Mouse (Mus musculus) c-Kit-positive CD71-positive TER-119-negative erythroid progenitor cells, embryonic 14.5 days (primary cell): ENCODE measurements around the gene Sirt2.

Experiments used
- DNase-seq: peaks from one replicate; pipeline ENCODE4 v3.0.0-alpha.2; 2013; ENCODE audit warnings: low read depth

Gene Sirt2

DNA sequence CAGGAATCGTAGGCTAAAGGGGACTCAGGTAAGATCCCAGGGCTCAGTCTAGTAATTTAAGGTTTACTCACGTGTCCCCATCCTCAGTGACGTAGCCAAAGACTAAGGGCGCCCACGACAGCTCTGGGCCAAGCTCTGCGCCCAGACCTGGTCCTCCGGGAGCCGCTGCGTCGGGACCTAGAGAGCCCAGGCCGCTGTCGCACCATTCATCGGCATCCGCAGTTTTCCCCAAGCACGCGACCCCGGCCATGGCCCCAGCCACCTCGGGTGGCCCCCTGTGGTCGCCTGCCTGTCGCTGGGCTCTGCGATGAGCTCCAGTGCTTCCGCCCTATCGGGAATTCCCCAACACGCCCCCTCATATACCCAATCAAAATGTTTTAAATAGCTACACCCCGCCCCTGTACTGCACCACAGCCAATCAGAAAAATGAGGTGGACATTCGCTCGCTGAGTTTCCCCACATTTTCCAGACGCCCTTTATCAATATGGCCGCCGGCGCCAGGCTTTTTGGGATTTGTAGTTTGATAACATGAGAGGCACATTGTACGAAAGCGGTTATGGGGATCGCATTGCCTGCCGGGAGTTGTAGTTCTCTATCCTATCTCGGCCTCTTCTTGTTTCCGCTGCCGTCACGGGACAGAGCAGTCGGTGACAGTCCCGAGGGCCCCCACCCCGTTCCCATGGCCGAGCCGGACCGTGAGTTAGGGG is at the start of gene Sirt2:
Sirt2 (plus strand) TSS at position 563 of the 707 bp plus-strand sequence.
- peak; percentile 99 for DNase-seq

DNA sequence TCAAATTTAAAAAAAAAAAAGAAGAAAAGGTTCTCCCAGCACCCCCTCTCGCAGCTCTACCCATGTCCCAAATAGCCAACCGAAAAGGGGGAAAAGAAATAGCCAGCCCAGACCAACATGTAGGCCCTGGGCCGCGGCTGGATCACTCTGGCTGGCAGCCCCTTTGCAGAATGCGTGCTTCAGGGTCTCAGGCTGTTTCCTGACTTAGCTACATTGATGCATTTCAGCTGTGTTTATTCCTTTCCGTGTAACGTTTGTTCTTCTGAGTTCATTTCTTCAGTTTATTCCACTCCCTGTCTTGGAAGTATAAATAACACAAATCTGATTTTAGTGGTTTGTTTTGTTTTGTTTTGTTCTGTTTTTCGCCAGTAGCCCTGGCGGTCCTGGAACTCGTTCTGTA is 48.8 kb upstream of the Sirt2 start:
- DNase-seq: no peak

DNA sequence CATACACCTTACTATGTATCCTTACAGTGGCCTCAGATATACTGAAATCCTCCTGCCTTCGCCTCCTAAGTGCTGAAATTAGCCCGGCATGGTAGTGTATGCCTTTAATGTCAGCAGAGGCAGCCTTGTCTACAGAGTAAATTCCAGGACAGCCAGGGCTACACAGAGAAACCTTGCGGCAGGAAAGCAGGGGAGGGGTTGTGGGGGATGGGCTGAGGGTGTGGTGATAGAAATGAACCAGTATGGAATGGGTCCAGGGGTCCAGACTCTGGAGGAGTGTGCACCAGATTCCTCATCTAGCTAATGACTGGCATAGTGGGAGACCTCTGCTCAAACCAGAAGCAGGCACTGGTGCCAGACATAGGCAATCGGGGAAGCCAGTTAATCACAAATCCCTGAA is 47.4 kb upstream of the Sirt2 start:
- DNase-seq: no peak

DNA sequence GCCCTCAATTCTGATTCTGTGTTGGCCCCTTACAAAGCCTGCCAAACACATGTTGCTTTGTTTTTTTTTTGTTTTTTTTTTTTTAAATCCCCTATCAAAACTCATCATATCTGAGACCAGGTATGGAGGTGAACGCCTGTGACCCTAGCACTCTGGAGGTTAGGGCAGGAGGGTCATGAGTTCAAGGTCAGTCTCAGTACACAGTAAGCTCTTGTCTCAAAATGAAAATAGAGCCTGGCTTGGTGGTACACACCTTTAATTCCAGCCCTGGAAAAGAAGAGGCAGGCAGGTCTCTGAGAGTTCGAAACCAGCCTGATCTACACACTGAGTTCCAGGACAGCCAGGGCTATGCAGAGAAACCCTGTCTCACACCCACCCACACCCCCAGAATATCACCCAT is 46.9 kb upstream of the Sirt2 start:
- DNase-seq: no peak

DNA sequence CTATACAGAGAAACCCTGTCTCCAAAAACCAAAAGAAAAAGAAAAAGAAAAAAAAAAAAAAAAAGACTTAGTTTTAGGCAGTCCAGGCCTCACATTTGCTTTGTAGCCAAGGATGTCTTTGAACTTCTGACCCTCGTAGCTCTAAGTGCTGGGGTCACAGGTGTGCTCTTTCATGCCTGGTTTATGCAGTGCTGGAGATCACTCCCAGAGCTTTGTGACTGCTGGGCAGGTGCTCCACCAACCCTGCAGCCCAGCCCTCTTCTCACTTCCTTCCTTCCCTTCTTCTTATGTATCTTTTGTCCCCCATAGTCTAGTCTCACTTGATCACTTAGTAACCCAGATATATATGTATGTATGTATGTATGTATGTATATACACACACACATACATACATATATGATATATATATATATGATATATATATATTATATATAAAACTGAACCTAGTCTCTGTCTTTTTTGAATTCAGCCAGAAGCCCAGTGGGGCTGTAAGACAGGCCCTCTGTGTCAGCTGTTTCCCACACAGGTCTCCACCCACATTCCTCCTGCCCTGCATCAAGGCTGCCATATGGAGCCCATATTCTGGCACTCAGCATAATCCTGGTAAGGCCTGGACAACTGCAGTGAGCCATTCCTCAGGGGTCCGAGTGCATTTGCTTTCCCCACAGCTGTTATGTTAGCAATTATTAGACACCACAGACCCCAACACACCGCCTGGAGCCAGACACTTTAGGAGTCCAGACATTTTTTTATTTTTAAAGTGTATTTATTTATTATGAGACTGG is 45.6 kb upstream of the Sirt2 start:
- DNase-seq: no peak

DNA sequence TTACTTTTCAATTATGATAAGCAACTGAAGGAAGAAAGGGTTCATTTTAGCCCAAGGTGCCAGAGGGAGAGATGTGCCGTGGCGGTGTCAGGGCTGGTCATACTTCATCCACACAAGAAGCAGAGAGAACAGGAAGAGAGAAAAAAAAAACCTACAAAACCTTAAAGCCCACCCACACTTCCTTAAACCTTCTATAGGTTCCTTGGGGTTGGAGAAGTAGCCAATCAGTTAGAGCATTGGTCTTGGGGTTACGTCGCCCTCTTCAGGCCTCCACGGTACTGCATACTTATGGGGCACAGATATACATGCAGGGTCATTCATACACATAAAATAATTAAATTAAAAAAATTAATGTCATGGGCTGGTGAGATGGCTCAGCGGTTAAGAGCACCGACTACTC is 44.5 kb upstream of the Sirt2 start:
- DNase-seq: no peak

DNA sequence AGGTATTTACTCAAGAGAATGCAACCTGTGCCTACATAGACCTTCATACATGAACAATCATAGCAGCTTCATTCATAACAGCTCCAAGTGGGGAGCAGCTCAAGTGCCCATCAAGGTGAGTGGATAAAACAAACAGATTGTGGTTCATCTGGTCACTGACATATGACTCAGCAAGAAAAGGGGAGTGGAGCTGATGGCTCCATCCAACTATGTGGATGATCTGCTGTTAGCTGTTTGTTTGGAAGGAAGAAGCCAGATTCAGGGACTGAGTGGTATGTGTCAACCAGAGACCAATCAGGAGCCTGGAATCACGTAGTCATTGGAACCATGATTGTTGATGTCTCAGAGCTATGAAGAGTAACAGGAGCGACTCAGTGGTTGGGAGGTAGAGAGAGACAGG is 41.9 kb upstream of the Sirt2 start:
- DNase-seq: no peak

DNA sequence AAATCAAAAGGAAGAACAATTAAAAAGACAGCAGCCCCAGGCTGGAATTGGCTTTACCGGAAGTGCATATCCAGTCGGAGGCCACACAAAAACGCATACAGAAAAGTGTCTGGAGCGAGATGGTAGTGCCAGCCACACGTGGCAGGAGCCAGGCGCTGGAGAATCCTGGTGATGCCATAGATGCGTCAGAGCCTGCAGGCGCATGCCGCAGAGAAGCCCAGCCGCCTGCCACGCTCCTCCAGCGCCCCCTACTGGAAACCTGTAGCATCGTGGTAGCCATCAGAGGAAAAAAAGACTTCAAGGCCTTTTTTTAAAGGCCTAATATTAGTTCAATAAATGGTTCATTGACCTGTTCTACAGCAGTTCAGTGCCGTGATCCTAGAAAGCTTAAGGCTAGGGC is 39.9 kb upstream of the Sirt2 start:
- DNase-seq: peak; percentile 44

DNA sequence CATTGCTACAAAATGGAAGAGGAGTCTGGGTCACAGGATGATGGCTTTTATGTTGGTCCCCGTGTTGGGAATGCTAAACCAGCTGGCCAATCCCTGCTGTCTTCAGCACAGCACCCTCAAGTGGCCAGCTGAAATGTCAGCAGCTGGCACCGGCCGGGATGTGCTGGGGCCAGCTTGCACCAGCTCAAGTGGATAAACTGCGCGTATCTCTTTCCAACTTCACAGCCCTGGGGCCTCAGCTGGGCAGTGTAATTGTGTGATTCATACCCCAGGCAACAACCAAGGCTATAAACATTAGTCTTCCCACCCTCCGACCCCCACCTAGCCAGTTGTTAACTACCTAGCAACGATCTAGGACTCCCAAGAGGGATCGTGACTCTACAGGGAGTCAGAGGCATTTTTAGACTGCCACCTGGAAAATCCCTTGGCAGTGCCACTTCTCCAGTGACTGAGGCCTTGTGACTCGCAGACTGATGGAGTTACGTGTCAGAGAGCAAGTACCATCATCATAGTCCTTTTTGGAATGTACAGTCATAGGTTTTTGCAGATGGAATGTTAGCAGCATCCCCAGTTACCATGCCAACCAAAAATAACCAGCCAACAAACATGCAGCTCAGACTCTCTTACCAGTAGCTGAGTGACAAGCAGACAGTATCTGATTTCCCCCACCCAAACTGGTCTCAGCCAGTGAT is 38.7 kb upstream of the Sirt2 start:
- no peak for DNase-seq

DNA sequence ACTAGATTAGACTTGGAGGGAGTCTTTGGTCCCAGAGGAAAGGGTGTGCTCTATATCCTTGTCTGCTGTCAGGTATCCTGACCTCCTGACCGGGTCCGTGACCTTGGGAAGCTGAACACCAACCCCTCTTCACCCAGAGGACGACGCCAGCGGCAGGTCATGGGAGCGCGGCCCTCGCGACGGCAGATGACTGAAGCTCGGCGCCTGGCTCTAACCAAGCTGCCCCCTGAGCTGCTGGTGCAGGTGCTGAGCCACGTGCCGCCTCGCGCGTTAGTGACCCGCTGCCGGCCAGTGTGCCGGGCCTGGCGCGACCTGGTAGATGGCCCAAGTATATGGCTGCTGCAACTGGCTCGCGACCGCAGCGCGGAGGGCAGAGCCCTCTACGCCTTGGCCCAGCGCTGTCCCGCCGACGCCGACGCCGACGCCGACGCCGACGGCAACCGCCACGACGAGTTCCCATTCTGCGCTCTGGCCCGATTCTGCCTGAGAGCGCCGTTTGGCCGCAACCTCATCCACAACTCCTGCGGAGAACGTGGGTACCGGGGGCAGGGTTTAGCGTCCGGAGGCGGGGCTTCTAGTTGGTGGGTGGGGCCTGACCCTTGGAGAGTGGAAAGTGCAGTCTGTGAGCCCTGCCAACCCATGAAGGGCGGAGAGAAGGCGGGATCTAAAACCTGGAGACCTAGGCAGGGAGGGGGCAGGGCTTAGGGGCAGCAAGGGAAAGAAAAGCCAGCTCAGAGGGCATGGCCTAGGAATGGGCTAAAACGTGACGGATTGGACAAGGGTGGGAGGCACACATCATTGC is 34.0 kb upstream of the Sirt2 start:
- peak; percentile 82 for DNase-seq

DNA sequence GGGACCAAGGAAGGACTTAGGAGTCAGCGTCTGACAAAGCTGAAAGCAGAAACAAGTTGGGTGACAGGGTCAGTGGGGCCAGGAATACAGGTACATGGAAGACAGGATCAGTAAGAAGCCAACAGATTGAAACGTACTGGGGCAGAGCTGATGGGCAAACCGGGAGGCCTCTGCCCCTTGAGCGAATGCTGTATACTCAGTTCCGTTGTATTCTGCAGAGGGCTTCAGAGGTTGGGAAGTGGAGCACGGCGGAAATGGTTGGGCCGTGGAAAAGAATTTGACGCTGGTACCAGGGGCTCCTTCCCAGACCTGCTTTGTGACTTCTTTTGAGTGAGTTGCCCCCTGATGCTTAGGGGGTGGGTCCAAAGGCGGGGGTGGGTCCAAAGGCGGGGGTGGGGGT is 33.3 kb upstream of the Sirt2 start:
- DNase-seq: no peak

DNA sequence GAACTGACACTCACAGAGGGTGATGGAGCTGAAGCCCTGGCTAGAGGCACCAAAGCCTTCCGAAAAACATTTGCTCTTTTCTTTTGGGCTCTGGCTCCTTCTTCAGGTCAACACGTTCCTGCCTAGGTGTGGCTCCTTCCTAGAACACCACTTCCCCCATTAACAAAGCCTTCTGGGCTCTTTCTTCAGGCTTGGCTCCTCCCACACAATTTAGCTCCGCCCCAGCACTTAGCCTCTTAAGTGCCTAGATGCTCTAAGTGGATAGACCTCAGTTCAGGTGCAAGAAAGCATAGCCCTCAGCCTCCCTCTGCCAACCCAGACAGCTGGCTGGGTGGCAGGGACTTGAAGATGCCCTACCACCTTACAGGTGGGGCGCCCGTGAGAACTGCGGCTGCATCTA is 30.8 kb upstream of the Sirt2 start:
- no peak for DNase-seq

DNA sequence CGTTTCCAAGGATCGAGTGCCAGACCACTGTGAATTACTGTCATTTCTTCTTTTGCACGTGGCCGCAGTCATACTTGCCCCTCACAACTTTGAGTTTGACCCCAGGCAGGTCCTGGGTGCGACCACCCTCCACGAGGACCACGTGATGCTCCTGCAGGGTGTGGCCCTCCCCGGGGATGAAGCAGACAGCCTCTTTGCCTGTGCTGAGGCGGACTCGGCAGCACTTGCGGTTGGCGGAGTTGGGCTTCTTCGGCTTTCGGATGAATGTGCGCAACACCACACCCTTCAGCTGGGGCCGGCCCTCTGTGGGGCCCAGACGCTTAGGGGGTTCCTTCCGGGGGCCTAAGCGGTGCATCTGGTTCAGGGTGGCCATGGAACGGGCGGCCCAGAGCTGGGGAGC is 26.7 kb upstream of the Sirt2 start:
- no peak for DNase-seq

DNA sequence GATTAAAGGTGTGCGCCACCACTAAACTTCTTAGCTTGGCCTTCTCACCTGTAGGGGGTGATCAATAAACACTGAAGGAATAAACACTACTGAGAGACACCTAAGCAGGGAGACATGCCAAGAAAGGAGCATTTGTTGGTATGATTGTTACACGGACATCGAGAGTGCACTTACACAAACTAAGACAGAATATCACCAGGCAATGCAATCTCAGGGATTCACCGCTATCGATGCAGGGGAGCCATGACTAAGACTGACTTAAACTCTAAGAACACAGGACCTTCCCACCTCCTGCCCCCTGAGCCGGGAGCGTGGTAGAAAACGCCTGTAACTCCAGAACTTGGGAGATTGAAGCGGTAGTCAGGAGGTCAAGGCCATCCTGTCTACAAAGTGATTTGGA is 25.6 kb upstream of the Sirt2 start:
- DNase-seq: no peak

DNA sequence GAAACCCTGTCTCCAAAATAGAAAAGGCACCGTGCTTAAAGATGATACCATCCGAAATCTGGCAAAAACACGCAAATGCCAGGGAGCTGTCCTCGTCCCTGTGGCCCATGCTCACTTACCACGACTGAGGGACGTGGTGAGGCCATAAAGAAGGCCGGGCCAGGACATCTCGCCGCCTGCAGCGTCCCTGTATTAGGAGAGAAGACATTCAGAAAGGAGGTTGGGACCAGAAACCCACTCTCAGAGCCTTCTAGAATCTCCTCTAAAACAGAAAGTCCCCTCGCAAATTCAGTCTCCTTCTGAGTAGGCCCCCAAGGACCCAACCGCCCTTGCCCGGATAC is 25.2 kb upstream of the Sirt2 start:
- DNase-seq: no peak

DNA sequence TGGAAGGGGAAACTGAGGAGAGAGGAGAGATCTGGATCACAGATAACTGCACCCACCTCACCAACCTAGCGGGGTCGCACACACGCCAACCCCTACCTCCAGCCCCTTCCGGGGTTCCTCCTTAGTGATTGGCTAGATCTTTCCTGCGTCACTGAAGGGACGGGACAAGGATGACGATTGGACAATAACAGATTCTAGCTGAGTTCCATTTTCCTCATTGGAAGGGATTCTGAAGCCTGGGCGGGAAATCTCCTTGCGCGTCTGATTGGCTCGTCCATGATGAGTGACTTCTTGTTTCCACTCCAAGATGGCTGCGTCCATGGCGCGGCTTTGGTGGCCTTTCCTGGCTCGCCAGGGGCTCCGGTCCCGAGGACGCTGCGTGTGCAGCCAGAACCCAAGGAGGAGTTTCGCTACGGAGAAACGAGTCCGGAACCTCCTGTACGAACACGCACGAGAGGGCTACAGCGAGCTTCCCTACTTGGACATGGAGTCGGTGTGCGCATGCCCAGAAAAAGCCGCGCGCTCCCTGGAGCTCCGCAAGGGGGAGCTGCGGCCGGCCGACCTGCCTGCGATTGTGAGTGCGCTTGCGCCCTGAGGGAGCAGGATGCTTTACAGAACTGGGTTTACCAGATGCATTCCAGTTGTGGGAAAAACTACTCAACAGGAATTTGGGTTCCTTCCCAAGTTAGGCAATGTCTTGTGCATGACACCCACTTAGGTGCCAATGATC is 24.7 kb upstream of the Sirt2 start, which contains the start of the genes Mrps12 and Sars2:
Mrps12 (minus strand) TSS at position 112 of the 730 bp plus-strand sequence.
Sars2 (plus strand) TSS at position 284 of the 730 bp plus-strand sequence.
- peak; percentile 97 for DNase-seq

DNA sequence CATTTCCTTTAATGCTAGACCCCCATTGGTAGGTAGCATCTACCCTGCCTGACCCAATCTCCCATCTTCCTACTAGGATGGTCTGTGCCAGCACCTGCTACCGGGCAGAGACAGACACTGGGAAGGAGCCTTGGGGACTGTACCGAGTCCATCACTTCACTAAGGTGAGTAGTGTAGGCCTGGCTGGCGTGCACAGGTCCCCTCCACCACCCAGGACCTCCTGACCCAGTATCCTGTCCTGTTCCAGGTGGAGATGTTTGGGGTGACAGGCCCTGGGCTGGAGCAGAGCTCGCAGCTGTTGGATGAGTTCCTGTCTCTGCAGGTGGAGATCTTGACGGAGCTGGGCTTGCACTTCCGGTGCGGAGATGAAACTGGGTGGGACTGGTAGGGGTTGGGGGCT is 16.6 kb upstream of the Sirt2 start:
- no peak for DNase-seq

DNA sequence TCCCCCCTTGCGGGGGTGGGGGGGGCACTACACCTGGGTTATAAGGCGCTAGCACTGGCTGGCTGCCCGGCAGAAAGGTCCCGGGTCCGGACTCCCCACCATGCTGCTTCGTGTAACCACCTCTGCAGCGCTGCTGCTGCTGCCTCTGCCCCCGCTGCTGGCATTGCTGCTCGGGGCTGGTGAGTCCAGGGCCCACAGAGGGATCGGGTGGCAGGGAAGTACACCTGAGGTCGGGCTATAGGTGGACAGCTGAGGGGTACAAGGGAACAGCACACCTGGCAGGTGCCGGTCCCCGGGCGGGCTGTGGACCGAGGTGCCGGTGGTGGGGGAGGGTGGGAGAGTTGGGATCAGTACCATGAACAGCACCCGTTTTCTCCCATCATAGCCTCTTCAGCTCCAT is 10.5 kb upstream of the Sirt2 start, which contains the start of gene Ccer2:
Ccer2 (plus strand) TSS at position 96 of the 400 bp plus-strand sequence.
- DNase-seq: no peak

DNA sequence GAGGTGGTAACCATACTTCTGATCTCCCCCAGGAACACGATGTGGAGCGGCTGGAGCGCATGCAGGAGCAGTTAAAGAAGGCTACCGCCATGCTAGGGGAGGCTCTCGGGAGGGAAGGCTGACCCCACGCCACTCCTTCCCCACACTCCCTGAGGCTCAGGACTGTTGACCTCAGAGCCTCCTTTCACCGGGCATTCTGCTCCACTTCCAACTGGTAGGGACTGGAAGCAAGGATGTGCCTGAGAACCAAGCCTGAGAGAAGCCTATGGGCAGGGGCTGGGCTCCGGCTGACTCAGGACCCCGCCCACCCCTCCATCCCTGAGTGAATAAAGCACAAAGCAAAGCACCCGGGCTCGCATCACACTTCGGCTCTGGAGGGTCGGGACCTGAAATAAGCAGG is 7.9 kb upstream of the Sirt2 start:
- no peak for DNase-seq

DNA sequence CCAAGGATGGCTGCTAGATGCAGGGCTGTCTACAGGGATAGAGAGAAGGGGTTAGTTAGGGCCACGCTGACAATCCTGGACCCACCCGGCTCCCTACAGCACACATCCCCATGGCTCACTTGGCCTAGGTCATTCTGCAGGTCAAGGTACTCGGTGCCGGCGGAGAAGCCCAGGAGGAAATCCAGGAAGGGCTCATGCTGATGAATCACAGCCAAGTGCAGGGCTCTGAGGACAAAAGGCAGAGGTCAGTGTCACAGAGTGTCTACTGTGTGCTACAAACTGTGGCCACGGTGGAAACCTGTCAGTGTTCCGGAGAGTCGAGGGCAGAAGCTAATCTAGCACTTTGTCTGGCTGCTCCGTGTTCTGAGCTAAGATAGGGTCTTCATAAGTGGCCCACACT is 4.6 kb upstream of the Sirt2 start:
- no peak for DNase-seq

DNA sequence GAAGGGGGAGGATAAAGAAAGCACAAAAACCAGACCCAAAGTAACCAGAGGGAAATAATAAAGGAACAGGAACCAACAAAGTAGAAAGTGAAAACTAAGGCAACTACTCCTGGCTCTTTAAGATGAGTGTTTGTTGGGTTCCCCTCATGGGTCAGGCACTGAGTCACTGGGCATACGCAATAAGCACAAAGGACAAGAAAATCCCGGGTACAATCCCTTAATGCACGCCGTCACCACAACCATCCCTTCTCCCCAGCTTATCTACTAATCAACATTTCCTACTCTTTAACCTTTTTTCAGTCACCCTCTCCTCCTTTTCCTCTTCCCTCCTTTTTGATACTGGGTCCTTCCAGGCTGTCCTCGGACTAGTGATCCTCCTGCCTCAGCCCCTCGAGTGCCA is 1.3 kb upstream of the Sirt2 start:
- DNase-seq: no peak
